Mouse (Mus musculus) olfactory bulb, adult 2 months (tissue): ENCODE measurements around the gene Plekhh2.

ENCODE experiments used
- CTCF ChIP-seq: fragments of 200-500 bp; IDR thresholded peaks from 2 replicates; pipeline ENCODE4 v1.5.1; 2012; ENCODE audit warnings: low read depth, mild to moderate bottlenecking, low read length, moderate library complexity; ENCODE audit not compliant: insufficient read depth
- POLR2A ChIP-seq: fragments of 200-500 bp; IDR thresholded peaks from 2 replicates; pipeline ENCODE4 v1.6.1; 2012; ENCODE audit warnings: mild to moderate bottlenecking, low read depth, low read length, moderate library complexity; ENCODE audit not compliant: insufficient read depth

DNA sequence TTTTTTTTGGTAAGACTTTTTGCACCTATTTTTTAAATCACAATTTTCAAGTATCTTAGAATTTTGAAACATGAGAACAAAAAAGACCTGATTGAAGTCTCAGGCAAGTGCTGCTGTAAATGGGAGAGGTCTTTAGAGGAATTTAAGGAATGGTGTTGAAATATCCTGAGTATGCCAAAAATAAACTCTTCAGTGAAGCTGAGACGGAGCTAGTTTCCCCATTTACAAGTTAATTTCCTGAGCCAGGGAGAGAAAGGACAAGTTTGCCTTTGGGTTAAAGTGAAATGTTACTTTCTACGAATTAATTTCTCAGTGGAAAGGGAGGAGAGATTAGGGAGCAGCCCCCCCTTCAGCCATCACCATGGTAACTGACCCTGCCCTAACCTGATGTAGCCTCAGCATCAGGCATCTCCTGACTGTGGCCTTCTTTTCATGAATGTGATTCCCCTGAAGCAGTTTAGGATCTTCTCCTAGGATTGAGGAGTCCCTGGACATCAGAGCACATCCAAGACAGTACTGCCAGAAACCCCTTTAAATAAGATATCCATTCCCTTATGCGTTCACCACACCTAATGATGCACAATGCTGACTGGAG lies 18.6 kb downstream of the Plekhh2 start:
- TF ChIP-seq CTCF = no peak
- TF ChIP-seq POLR2A = no peak
